Mouse (Mus musculus) neural tube, embryonic 12.5 days (tissue): Measurements from ENCODE around the gene Macrod2. TPM values are rescaled to one million over a fixed set of nuclear protein-coding genes. Genes with fewer than 3 reads are reported as not detected.

ENCODE experiments used
- ATAC-seq: fragments of 200-750 bp; cut with Nextera tagmentation; 2 replicates; pipeline ENCODE4 v1.8.0; 2017; ENCODE audit warnings: low read depth, mild to moderate bottlenecking, moderate TSS enrichment, moderate library complexity; ENCODE audit not compliant: low FRiP score
- H3K27ac ChIP-seq: fragments of 300-500 bp; sonication (generic); 2 replicates; pipeline ENCODE4 v1.5.1; 2016
- H3K27me3 ChIP-seq: fragments of 300-500 bp; sonication (generic); replicated peaks from 2 replicates; pipeline ENCODE4 v1.6.1; 2016; ENCODE audit warnings: mild to moderate bottlenecking
- H3K36me3 ChIP-seq: fragments of 300-500 bp; sonication (generic); 2 replicates; pipeline ENCODE4 v1.6.1; 2016; ENCODE audit warnings: mild to moderate bottlenecking
- H3K4me1 ChIP-seq: fragments of 300-500 bp; sonication (generic); 2 replicates; pipeline ENCODE4 v1.6.1; 2016
- H3K4me2 ChIP-seq: fragments of 300-500 bp; sonication (generic); replicated peaks from 2 replicates; pipeline ENCODE4 v1.6.1; 2016; ENCODE audit warnings: mild to moderate bottlenecking
- H3K4me3 ChIP-seq: fragments of 300-500 bp; sonication (generic); 2 replicates; pipeline ENCODE4 v1.5.1; 2016
- H3K9ac ChIP-seq: fragments of 300-500 bp; sonication (generic); 2 replicates; pipeline ENCODE4 v1.6.1; 2016; ENCODE audit warnings: mild to moderate bottlenecking
- H3K9me3 ChIP-seq: fragments of 300-500 bp; sonication (generic); 2 replicates; pipeline ENCODE4 v1.6.1; 2016; ENCODE audit warnings: mild to moderate bottlenecking
- WGBS: fragments of 180-500 bp; shearing (Covaris S2); methylation state at CpG from one replicate; pipeline ENCODE4 v1.1.7; 2016; 5-methylcytosine and 5-hydroxymethylcytosine counted together
- polyA plus RNA-seq: library from polyadenylated mRNA; unstranded; fragments of >200 nt; fragmentation: Nextera tagmentation; extraction: Ambion mirVana; gene quantifications from 2 replicates; pipeline ENCODE4 v1.2.1, GENCODE M21; 2016

Macrod2 gene
- polyA plus RNA-seq, 1 experiment from 2014 or later, result 53.8 TPM

GRCm38 (mm10) chr2:141673405-141673804 lies 1278.3 kb downstream of the Macrod2 start:
- no peaks in the 10 kb centered on the region for H3K4me1 ChIP-seq
- H3K9me3 ChIP-seq, result no peaks in the 10 kb centered on the region
- no peak overlapping the region for H3K9ac ChIP-seq
- ATAC-seq, result no peak
- H3K27ac ChIP-seq, result no peak overlapping the region
- no peaks in the 10 kb centered on the region for H3K36me3 ChIP-seq
- no peak overlapping the region for H3K4me3 ChIP-seq
- no peaks in the 10 kb centered on the region for H3K27me3 ChIP-seq
- 65% methylated on average over 8 of the region's 8 CpGs for WGBS
- no peak overlapping the region for H3K4me2 ChIP-seq

GRCm38 (mm10) chr2:141697541-141697940 lies 1302.4 kb downstream of the Macrod2 start:
- Histone ChIP-seq H3K4me3 (no peak overlapping the region), H3K27ac (no peak overlapping the region), H3K4me1 (no peaks in the 10 kb centered on the region), H3K27me3 (no peaks in the 10 kb centered on the region), H3K4me2 (no peak overlapping the region), H3K9me3 (no peaks in the 10 kb centered on the region; the same call in 1 of the 2 replicates), H3K9ac (no peak overlapping the region), H3K36me3 (no peaks in the 10 kb centered on the region)
- no peak for ATAC-seq
- 85% methylated on average over 3 of the region's 3 CpGs for WGBS

- H3K9me3 ChIP-seq, result no peaks in the 10 kb centered on the region; the same call in 1 of the 2 replicates
- H3K4me2 ChIP-seq, result no peak overlapping the region
- no peak overlapping the region for H3K27ac ChIP-seq
- no peaks in the 10 kb centered on the region for H3K4me1 ChIP-seq
- H3K27me3 ChIP-seq, result no peaks in the 10 kb centered on the region
- 84% methylated on average over 4 of the region's 4 CpGs for whole genome bisulfite sequencing
- H3K9ac ChIP-seq, result no peak overlapping the region
- ATAC-seq, result no peak
- H3K4me3 ChIP-seq, result no peak overlapping the region
- no peaks in the 10 kb centered on the region for H3K36me3 ChIP-seq
These were observed 1303.2 kb downstream of the Macrod2 start for GRCm38 (mm10) chr2:141698320-141698719.

GRCm38 (mm10) chr2:141700759-141701452 lies 1305.8 kb downstream of the Macrod2 start:
- Histone ChIP-seq H3K9me3 (no peaks in the 10 kb centered on the region), H3K4me3 (no peak overlapping the region), H3K27me3 (no peaks in the 10 kb centered on the region), H3K9ac (no peak overlapping the region), H3K36me3 (no peaks in the 10 kb centered on the region), H3K27ac (no peak overlapping the region), H3K4me1 (no peaks in the 10 kb centered on the region), H3K4me2 (no peak overlapping the region)
- WGBS, result 62% methylated on average over 7 of the region's 7 CpGs
- no peak for ATAC-seq

- H3K4me1 ChIP-seq, result no peaks in the 10 kb centered on the region
- 43% methylated on average over 2 of the region's 2 CpGs for WGBS
- H3K4me3 ChIP-seq, result no peak overlapping the region
- no peak overlapping the region for H3K4me2 ChIP-seq
- H3K9ac ChIP-seq, result no peak overlapping the region
- H3K9me3 ChIP-seq, result no peaks in the 10 kb centered on the region
- no peaks in the 10 kb centered on the region for H3K27me3 ChIP-seq
- no peak for ATAC-seq
- H3K36me3 ChIP-seq, result no peaks in the 10 kb centered on the region
- H3K27ac ChIP-seq, result no peak overlapping the region
These were observed 1316.7 kb downstream of the Macrod2 start for GRCm38 (mm10) chr2:141711785-141712184.

- Histone ChIP-seq H3K27ac (no peak overlapping the region), H3K27me3 (no peaks in the 10 kb centered on the region), H3K9ac (no peak overlapping the region), H3K9me3 (no peaks in the 10 kb centered on the region), H3K4me1 (no peaks in the 10 kb centered on the region), H3K4me3 (no peak overlapping the region), H3K4me2 (no peak overlapping the region), H3K36me3 (no peaks in the 10 kb centered on the region)
- WGBS, result 78% methylated on average over 4 of the region's 4 CpGs
- ATAC-seq, result 0 out of 2 replicates have a peak, but pooled peaks have one; percentile 13
These were observed 1317.2 kb downstream of the Macrod2 start for GRCm38 (mm10) chr2:141712265-141712664.

- no peaks in the 10 kb centered on the region for H3K4me1 ChIP-seq
- H3K36me3 ChIP-seq, result no peaks in the 10 kb centered on the region
- H3K9me3 ChIP-seq, result no peaks in the 10 kb centered on the region
- no peak overlapping the region for H3K27ac ChIP-seq
- ATAC-seq, result no peak
- H3K4me2 ChIP-seq, result no peak overlapping the region
- no peaks in the 10 kb centered on the region for H3K27me3 ChIP-seq
- H3K4me3 ChIP-seq, result no peak overlapping the region
- no peak overlapping the region for H3K9ac ChIP-seq
- 75% methylated on average over 3 of the region's 3 CpGs for WGBS
These were observed 1320.0 kb downstream of the Macrod2 start for GRCm38 (mm10) chr2:141715061-141715460.

GRCm38 (mm10) chr2:141722531-141722930 lies 1327.4 kb downstream of the Macrod2 start:
- no peak overlapping the region for H3K9ac ChIP-seq
- no peaks in the 10 kb centered on the region for H3K4me1 ChIP-seq
- WGBS, result 89% methylated on average over 3 of the region's 3 CpGs
- no peaks in the 10 kb centered on the region for H3K36me3 ChIP-seq
- no peak overlapping the region for H3K4me3 ChIP-seq
- no peak overlapping the region for H3K27ac ChIP-seq
- H3K9me3 ChIP-seq, result no peaks in the 10 kb centered on the region
- no peak overlapping the region for H3K4me2 ChIP-seq
- ATAC-seq, result no peak
- no peaks in the 10 kb centered on the region for H3K27me3 ChIP-seq

GRCm38 (mm10) chr2:141728998-141729397 lies 1333.9 kb downstream of the Macrod2 start:
- ATAC-seq, result no peak
- WGBS, result 57% methylated on average over 4 of the region's 4 CpGs

GRCm38 (mm10) chr2:141736685-141737456 lies 1341.8 kb downstream of the Macrod2 start:
- H3K27ac ChIP-seq, result no peak overlapping the region
- no peaks in the 10 kb centered on the region for H3K36me3 ChIP-seq
- H3K9ac ChIP-seq, result no peak overlapping the region
- no peaks in the 10 kb centered on the region for H3K9me3 ChIP-seq
- no peaks in the 10 kb centered on the region for H3K27me3 ChIP-seq
- ATAC-seq, result no peak
- WGBS, result 90% methylated on average over 5 of the region's 5 CpGs
- no peak overlapping the region for H3K4me3 ChIP-seq
- H3K4me2 ChIP-seq, result no peak overlapping the region
- H3K4me1 ChIP-seq, result no peaks in the 10 kb centered on the region

More at GRCm38 (mm10) chr2:141728998-141729397, 1333.9 kb downstream of the Macrod2 start:
- H3K27me3 ChIP-seq, result no peaks in the 10 kb centered on the region
- no peaks in the 10 kb centered on the region for H3K36me3 ChIP-seq
- H3K9ac ChIP-seq, result no peak overlapping the region
- no peaks in the 10 kb centered on the region for H3K9me3 ChIP-seq
- H3K4me3 ChIP-seq, result no peak overlapping the region
- no peaks in the 10 kb centered on the region for H3K4me1 ChIP-seq
- H3K27ac ChIP-seq, result no peak overlapping the region
- no peak overlapping the region for H3K4me2 ChIP-seq

- no peaks in the 10 kb centered on the region for H3K4me1 ChIP-seq
- no peaks in the 10 kb centered on the region for H3K27me3 ChIP-seq
- no peak for ATAC-seq
- H3K4me3 ChIP-seq, result no peak overlapping the region
- no peak overlapping the region for H3K9ac ChIP-seq
- WGBS, result 76% methylated on average over 1 of the region's 1 CpGs
- no peaks in the 10 kb centered on the region for H3K36me3 ChIP-seq
- H3K4me2 ChIP-seq, result no peak overlapping the region
- H3K27ac ChIP-seq, result no peak overlapping the region
- no peaks in the 10 kb centered on the region for H3K9me3 ChIP-seq
These were observed 1343.6 kb downstream of the Macrod2 start for GRCm38 (mm10) chr2:141738702-141739101.

- Histone ChIP-seq H3K4me2 (no peak overlapping the region), H3K4me1 (no peaks in the 10 kb centered on the region), H3K27me3 (no peaks in the 10 kb centered on the region), H3K9ac (no peak overlapping the region), H3K9me3 (no peaks in the 10 kb centered on the region), H3K27ac (no peak overlapping the region), H3K36me3 (no peaks in the 10 kb centered on the region), H3K4me3 (no peak overlapping the region)
- ATAC-seq, result peak; percentile 41; the same call in 1 of the 2 replicates
- 51% methylated on average over 5 of the region's 5 CpGs for WGBS
These were observed 1345.2 kb downstream of the Macrod2 start for GRCm38 (mm10) chr2:141740318-141740717.
